Mouse (Mus musculus) 3T3-L1 (cell line): ENCODE measurements around the gene Ppm1k.
"Not testable (repeated sequence)": the region's sequence is repeated elsewhere in the genome, so short reads cannot be mapped to it uniquely, and the experiment has no call there.

Experiments used
- DNase-seq: peaks from one replicate; pipeline ENCODE4 v3.0.0-alpha.2; 2015; ENCODE audit warnings: low read depth, low spot score

Ppm1k gene

DNA sequence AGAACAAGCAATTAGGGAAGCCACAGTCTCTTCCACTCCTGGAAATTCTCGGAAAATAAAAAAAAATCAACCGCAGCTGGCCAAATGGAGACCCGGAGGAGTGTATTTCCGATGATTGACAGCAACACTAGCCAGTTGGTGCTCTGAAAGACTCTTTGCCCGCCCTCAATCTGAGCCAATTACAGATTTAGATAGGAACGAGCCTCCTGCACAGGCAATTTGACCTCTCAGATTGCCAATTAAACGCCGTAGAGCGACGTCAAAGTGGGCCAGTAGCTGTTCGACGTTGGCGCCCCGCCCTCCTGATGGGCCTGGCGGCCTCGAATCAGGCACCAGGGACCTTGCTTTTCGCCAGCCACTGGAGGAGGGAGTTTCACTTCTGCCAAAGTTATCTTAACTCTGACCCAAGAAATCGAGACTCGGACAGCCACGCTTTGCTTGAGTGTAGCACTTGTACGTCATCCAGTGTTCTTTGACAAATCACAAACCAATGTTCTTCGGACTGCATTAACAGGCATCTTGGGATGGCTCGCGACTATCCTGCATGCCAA is at the start of gene Ppm1k:
TSS of gene Ppm1k (minus strand) at position 83 of the 551 bp plus-strand sequence.
- DNase-seq: peak; percentile 100

DNA sequence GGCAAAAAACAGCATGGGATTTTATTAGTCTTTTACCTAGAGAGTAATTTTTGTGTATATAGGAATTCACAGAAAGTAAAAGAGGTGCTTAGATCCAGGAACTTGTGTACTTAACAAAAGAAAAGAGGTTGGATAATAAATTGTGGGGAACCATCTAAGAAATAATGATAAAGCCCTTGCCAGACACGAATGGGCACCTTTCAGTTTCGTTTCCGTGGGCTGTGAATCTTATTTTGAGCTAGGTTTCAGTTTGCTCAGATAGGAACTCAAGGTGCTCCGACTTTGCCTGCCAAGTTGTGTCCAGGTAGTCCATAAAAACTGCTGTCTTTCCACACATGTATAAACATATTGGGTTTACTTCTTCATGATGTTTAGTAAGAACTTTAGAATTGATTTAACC is 47.1 kb upstream of the Ppm1k start:
- peak; percentile 25 for DNase-seq

DNA sequence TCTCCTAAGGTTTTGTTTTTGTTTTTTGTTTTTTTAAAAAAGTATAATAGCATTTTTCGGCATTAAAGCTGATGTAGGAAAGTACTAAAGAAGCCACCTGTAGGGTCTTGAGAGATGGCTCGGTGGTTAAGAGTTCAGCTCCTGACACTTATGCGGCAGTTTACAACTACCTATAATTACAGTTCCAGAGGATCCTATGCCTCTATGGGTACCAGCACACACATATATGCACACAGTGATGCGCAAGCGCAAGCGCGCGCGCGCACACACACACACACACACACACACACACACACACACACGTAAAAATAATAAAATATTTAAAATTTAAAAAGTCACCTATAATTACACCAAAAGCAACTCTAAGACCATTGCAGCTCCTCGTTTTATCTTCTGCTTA is 46.3 kb upstream of the Ppm1k start:
- no peak for DNase-seq

DNA sequence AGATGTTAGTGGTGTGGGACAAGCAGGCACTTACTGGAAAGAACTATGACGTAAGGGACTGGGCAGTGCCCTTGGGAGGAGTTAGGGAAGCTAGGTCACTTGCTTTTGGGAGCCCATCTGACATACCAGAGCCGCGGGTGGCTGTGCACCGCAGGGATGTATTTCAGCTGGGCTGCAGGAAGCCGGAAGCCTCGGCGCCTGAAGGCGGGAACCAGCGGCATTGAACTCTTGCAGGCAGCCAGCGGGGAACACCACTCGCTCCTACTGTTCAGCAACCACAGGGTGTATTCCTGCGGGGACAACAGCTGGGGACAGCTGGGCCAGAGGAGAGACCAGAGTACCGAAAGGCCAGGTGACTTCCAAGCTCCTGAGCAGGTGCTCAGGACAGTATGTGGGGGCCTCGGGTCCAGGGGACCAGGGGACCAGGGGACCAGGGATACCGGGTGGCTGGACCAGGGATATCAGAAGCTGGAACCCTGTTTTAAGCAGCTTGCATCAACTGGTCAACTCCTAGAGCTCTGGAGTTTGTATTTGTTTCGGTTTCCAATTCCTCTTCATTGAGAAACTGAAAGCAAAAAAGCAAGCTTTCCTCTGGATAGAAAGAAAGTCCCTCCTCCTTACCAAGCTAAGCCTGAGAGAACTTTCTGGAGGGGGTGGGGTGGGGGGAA is 45.7 kb upstream of the Ppm1k start, which contains the start of gene Herc6:
TSS of gene Herc6 (plus strand) at position 120 of the 668 bp plus-strand sequence.
- peak; percentile 91 for DNase-seq

DNA sequence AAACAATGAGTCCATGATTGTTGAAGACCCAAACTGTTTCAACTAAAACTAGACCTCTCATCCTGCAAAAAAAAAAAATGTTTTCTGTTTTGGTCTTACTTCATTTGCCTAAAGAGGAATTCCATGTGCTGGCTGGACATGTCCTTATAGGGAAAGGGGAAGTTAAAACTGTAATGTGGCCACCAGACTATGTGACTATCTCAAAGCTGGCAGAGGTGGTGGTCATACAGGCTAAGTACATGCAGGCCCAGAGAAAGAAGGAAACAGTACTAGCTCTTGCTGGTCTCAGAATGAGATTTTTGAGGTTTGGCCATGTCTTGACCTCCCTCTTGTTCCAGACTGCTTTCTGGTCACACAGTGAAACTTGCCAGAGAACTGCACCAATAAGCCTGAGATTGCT is 36.3 kb upstream of the Ppm1k start:
- DNase-seq: peak; percentile 18

GRCm38 (mm10) chr6:57570170-57570974 is 35.1 kb upstream of the Ppm1k start:
- peak; percentile 89 for DNase-seq

GRCm38 (mm10) chr6:57567630-57568029 is 32.4 kb upstream of the Ppm1k start:
- DNase-seq: no peak

GRCm38 (mm10) chr6:57565452-57565851 is 30.2 kb upstream of the Ppm1k start:
- DNase-seq: no peak

DNA sequence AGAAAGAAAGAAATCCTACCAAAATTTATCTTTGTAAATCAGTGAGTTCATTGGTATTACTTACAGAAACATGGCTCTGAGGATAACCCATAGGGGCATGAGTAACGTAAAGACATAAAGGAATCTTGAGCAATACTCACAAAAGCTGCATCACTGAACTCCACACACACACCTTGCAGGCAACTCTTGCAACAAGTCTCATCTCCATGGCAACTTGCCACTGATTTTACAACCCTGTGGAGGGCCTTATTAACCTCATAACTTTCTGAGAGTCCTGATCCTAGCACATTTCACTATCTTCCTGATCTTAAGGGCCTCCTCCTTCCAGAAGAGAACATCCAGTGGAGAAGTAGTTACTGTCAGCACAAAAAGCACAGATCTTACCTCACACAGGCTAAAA is 28.2 kb upstream of the Ppm1k start:
- DNase-seq: no peak

DNA sequence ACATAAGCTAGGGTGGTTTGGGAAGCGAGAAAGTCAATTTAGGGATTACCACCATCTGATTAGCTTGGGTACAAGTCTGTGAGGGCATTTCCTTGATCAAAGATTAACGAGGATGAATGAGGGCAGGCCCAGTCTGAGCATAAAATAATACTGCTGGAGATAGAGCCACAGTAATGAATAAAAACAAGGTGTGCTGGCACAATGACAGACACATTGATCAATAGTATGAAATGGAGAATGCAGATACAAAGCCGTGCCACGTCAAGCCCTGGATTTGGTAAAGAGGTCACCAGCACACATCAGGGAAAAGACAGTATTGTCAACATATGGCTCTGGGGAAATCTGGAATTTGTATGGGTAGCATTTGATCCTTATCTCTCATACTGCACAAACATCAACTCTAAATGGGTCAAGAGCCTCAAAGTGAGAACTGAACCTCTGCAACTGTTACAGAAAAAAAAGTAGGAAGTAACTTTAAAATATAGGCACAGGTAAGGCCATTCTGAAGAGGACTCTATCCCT is 22.6 kb upstream of the Ppm1k start:
- no peak for DNase-seq

- peak; percentile 50 for DNase-seq
Measured at GRCm38 (mm10) chr6:57551211-57551796, 16.0 kb upstream of the Ppm1k start.

GRCm38 (mm10) chr6:57544866-57545265 is 9.6 kb upstream of the Ppm1k start:
- DNase-seq: peak; percentile 10

- not testable (repeated sequence) for DNase-seq
Measured at GRCm38 (mm10) chr6:57543591-57543990, 8.3 kb upstream of the Ppm1k start.

DNA sequence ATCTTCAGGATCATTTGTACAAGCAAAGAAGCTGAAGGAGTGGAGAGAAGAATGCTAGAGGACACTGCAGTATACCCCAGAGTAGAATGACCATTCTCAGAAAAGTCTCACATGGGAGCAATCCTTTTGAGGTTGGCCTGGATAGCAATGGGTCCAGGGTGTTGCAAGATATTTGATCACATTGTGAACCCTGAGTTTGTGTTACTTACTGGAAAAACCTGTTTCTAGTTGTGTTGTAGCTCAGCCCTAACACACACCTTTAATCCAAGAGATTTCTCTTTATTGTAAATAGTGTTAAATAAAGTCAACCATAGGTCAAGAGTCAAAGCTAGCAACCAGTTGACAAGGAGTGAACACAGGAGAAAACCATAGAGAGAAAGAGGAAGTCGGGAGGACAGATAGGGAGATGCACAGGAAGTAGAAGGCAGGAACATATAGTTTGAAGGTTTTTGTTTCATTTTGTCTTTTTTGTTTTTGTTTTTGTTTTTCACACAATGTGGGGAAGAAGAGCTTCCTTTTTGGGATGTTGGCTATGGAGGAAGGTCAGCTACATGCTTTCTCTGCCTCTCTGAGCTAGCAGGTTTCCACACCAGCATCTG is 6.6 kb upstream of the Ppm1k start:
- DNase-seq: peak; percentile 16

DNA sequence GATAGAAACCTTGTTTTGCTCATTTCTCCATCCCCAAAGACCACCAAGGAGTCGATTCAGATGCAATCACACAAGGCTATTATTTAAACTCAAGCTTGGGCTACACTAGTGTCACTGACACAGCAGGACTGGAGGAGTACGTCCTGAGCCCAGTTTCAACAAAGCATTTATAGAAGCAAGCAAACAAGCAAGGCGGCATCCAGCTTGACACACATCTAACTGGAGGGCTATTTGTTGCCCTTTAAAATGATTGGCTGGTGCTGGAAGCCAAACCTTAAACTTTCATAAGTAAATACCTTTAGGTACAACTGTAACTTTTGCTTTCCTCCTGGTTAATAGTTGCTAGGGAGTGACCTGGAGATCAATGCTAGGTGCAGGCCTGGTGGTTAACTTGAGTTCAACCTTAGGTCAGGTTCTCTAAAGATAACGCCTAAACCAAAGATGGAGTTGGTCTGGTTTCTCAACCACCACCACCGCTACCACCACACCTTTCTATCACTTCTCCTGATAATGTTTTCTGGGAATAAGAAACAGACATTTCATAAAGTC is 5.8 kb upstream of the Ppm1k start:
- no peak for DNase-seq

DNA sequence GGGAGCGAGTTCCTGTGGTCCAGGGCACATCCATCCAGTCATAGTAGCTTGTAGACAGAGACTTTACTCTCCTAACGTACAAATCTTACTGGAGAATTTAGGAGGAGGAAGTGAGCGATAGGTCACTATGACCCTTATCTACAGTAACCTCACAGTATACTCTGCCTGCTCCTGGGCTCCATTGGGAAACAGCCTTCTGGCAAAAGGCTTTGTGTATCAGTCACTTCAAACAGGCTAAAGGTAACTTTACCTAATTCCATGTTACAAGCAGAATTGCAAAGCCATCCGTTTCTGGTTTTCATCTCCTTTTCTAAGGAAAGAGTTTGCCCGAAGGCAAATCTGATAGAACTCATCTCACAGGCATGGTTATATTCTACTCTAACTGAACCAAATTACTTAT is 2.6 kb upstream of the Ppm1k start:
- no peak for DNase-seq

- no peak for DNase-seq
Measured at GRCm38 (mm10) chr6:57535971-57536669, 852 bp upstream of the Ppm1k start.

DNA sequence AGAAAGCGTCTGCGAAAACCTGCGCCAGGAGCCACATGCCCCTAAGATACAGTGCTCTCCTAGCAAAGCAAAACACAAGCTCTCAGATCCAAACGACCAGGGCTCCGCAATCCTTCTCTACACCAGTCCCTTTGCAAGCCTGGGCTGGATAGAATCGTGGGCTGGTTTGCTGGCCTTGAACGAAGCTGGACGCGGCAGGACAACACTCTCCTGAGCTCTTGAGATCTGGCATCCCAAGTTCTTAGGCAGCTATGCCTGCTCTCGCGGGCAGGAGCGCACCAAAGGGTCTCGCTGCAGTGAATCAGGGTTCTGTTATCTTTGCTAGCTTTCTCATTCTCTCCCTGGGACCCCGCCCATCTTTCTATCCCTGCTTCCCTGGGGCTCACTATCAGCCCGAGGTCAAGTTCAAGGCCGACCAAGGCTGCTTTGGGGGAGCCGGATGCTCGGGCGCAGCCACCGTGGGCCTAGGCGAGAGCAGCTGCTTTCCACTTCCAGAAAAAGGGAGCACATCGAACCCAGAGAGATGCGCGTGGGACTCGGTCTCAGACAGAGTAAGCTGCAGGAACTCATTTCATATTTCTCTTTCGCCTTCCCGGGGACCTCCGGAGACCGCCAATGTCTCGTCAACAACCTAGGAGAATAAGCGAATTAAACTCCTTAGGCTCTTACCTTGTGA is 519 bp downstream of the Ppm1k start:
- DNase-seq: peak; percentile 66

DNA sequence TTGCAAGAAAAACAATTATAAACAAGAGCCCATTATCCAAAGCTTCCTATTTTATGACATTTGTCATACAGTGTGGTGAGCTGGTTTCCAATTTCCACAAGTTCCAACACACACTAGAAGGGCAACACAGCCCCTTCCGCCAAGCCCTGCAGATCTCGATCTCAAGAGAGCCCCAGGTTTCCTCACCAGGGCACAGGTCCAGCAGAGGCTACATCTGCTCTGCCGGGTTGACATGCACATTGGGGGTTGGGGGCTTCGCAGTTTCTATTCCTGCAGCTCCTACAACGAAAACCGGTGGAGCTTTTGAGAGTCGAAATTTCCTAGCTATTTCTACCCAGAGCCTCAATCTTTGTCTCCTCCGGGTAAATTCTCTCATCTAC is 1.0 kb downstream of the Ppm1k start:
- no peak for DNase-seq

DNA sequence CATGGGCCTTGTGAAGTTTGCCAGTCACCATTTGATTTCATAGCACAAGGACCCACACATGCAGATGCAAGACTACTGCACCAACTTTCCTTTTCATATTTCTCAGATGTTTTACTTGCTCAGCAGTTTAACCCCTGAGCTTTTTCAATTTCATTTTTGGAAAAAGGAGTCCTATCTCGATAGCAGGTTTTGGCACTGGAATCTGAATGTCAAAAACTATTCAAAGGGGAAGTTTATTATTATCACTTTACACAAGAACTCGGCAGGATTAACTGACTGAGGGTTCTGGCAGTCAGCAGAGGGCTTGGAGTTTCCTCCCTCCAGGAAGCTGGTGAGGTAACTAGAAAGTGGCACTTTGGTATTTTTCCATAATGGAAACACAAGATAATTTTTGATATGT is 1.9 kb downstream of the Ppm1k start:
- peak; percentile 15 for DNase-seq
